Mouse (Mus musculus): ENCODE data around the gene Lifr.

GRCm38 (mm10) chr15:7187682-7188081, 97.3 kb downstream of the Lifr start:
- TF ChIP-seq CTCF (IDR thresholded peaks at IDR 0.05; ENCODE audit: control insufficient read depth, insufficient read depth, low read length) (no peak), POLR2A (IDR thresholded peaks at IDR 0.05; ENCODE audit: borderline replicate concordance, control insufficient read depth, low read depth, low read length) (no peak)

All from bone marrow, adult 2 months (tissue).